16 mouse cellular contexts compared by ENCODE assay signal in the genomic region with DNA sequence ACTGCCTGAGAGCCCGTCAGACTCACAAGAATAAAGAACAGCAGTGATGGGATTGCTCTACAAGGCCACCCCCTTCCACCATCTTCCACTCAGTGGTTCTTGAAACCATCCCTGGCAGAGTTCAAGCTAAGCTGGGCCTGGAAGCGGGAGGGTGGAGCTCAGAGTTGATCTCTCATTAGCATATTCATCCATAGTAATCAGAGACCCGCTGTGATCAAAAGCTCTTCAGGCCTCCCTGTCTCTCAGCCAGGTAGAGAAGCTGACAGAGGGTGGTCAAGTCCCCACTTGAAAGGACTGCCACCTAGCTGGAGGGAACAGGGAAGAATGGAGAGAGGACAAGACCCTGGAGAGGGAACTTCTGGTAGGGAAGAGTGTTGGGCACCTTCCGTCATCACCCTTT. TPM values are rescaled to one million over a fixed set of nuclear protein-coding genes. Genes with fewer than 3 reads are reported as not detected.
"Had no signal": no experiment of that assay in that cellular context is flagged by ENCODE, and none has a peak within 500 bp of the region (broad histone marks: within the 10 kb centered on the region; RNA-seq: fewer than 3 reads in every experiment).

No protein-coding gene starts in this region.

- H3K9me3 ChIP-seq: neural tube, embryonic 15.5 days; stomach, embryonic 15.5 days had no signal

- H3K4me2 ChIP-seq: neural tube, embryonic 15.5 days; stomach, embryonic 15.5 days had no signal

- DNase-seq: retina, postnatal 1 day; right cerebral cortex, adult 18-20 months; right cerebral cortex, postnatal 14 days; right cerebral cortex, postnatal 25 days; right cerebral cortex, postnatal 4 days; spleen, adult 18-20 months; thymus, adult 18-20 months; thymus, adult 2 months; thymus, postnatal 14 days; thymus, postnatal 25 days; thymus, postnatal 36 days; thymus, postnatal 4 days had no signal

- H3K9ac ChIP-seq: neural tube, embryonic 15.5 days; stomach, embryonic 15.5 days had no signal

- H3K27me3 ChIP-seq: neural tube, embryonic 15.5 days; stomach, embryonic 15.5 days had no signal

- H3K27ac ChIP-seq: neural tube, embryonic 15.5 days; stomach, embryonic 15.5 days; stomach, postnatal 0 days had no signal

- H3K4me3 ChIP-seq: neural tube, embryonic 15.5 days; stomach, embryonic 15.5 days had no signal

- H3K4me1 ChIP-seq: neural tube, embryonic 15.5 days; stomach, embryonic 15.5 days had no signal

RNA-seq across cellular contexts. Expression of a gene that starts 8.0 kb away (rescaled TPM):
- total RNA-seq: neutrophil, adult 5-6 weeks had no signal
